Mouse (Mus musculus) testis, adult 2 months (tissue): ENCODE measurements around the gene Ppp1r16b. TPM values are rescaled to one million over a fixed set of nuclear protein-coding genes. Genes with fewer than 3 reads are reported as not detected.

ENCODE experiments used
- H3K27ac ChIP-seq: fragments of 200-500 bp; 2 replicates; pipeline ENCODE4 v1.5.1; 2012; ENCODE audit warnings: low read depth, low read length; ENCODE audit not compliant: control insufficient read depth, insufficient read depth
- H3K27me3 ChIP-seq: fragments of 200-500 bp; 2 replicates; pipeline ENCODE4 v1.6.1; 2012; ENCODE audit warnings: mild to moderate bottlenecking, low read length, moderate library complexity; ENCODE audit not compliant: control insufficient read depth, insufficient read depth
- H3K36me3 ChIP-seq: fragments of 200-500 bp; 2 replicates; pipeline ENCODE4 v1.6.1; 2012; ENCODE audit warnings: mild to moderate bottlenecking, low read length; ENCODE audit not compliant: control insufficient read depth, insufficient read depth
- H3K4me1 ChIP-seq: fragments of 200-500 bp; 2 replicates; pipeline ENCODE4 v1.6.1; 2012; ENCODE audit warnings: low read length; ENCODE audit not compliant: control insufficient read depth, insufficient read depth
- H3K4me3 ChIP-seq: fragments of 200-500 bp; 2 replicates; pipeline ENCODE4 v1.5.1; 2012; ENCODE audit warnings: low read depth, mild to moderate bottlenecking, low read length, moderate library complexity, mixed read lengths; ENCODE audit not compliant: control insufficient read depth
- CTCF ChIP-seq: fragments of 200-500 bp; IDR thresholded peaks from 2 replicates; pipeline ENCODE4 v1.5.1; 2012; ENCODE audit warnings: low read depth, mild to moderate bottlenecking, inconsistent platforms, low read length, moderate library complexity; ENCODE audit not compliant: control insufficient read depth, insufficient read depth, insufficient replicate concordance
- POLR2A ChIP-seq: fragments of 200-500 bp; IDR thresholded peaks from 2 replicates; pipeline ENCODE4 v1.6.1; 2012; ENCODE audit warnings: low read depth, mild to moderate bottlenecking, inconsistent platforms, low read length, moderate library complexity; ENCODE audit not compliant: control insufficient read depth
- polyA plus RNA-seq: library from polyadenylated mRNA; depleted of rRNA; stranded (reverse); fragments of >200 nt; gene quantifications from 2 replicates; pipeline ENCODE4 v1.2.3, GENCODE M21; 2012; rRNA removed

Ppp1r16b gene
- 1.3 and 2.0 TPM in 2 replicates for polyA plus RNA-seq

- Histone ChIP-seq H3K36me3 (no peaks in the 10 kb centered on the region), H3K27me3 (no peaks in the 10 kb centered on the region), H3K4me3 (peak within 1 kb of the TSS; percentile 37), H3K27ac (no peak within 1 kb of the TSS), H3K4me1 (peaks cover 26% of the 10 kb centered on the region)
- TF ChIP-seq POLR2A (no peak), CTCF (no peak)
These were observed at the start of gene Ppp1r16b for GRCm38 (mm10) chr2:158665098-158665497. TSS of gene Ppp1r16b (plus strand) at chr2:158665398.

GRCm38 (mm10) chr2:158615702-158616101 lies 49.5 kb upstream of the Ppp1r16b start:
- TF ChIP-seq POLR2A = no peak
- no peak for TF ChIP-seq CTCF
- H3K4me1 ChIP-seq = peaks cover 21% of the 10 kb centered on the region
- no peak overlapping the region for H3K4me3 ChIP-seq
- H3K27ac ChIP-seq = no peak overlapping the region
- no peaks in the 10 kb centered on the region; the same call in 1 of the 2 replicates for H3K27me3 ChIP-seq
- no peaks in the 10 kb centered on the region for H3K36me3 ChIP-seq

GRCm38 (mm10) chr2:158616296-158616695 lies 48.9 kb upstream of the Ppp1r16b start:
- Histone ChIP-seq H3K4me3 (no peak overlapping the region), H3K36me3 (no peaks in the 10 kb centered on the region), H3K4me1 (peaks cover 16% of the 10 kb centered on the region), H3K27ac (no peak overlapping the region), H3K27me3 (no peaks in the 10 kb centered on the region; the same call in 1 of the 2 replicates)
- TF ChIP-seq CTCF (no peak), POLR2A (no peak)

- H3K4me1 ChIP-seq = peaks cover 15% of the 10 kb centered on the region
- H3K27me3 ChIP-seq = no peaks in the 10 kb centered on the region; the same call in 1 of the 2 replicates
- H3K4me3 ChIP-seq = no peak overlapping the region
- H3K36me3 ChIP-seq = no peaks in the 10 kb centered on the region
- no peak for TF ChIP-seq POLR2A
- TF ChIP-seq CTCF = no peak
- no peak overlapping the region for H3K27ac ChIP-seq
These were observed 48.4 kb upstream of the Ppp1r16b start for GRCm38 (mm10) chr2:158616790-158617189.

- peaks cover 3% of the 10 kb centered on the region for H3K4me1 ChIP-seq
- TF ChIP-seq POLR2A = peak; percentile 97
- no peak for TF ChIP-seq CTCF
- H3K4me3 ChIP-seq = peak within 1 kb of the TSS; percentile 96
- no peaks in the 10 kb centered on the region for H3K27me3 ChIP-seq
- peaks cover 5% of the 10 kb centered on the region for H3K36me3 ChIP-seq
- peak within 1 kb of the TSS; percentile 99 for H3K27ac ChIP-seq
These were observed 40.4 kb upstream of the Ppp1r16b start, which contains the start of gene Actr5 for GRCm38 (mm10) chr2:158624718-158625222. TSS of gene Actr5 (plus strand) at chr2:158624888.

GRCm38 (mm10) chr2:158625231-158625630 lies 40.0 kb upstream of the Ppp1r16b start:
- H3K36me3 ChIP-seq = peaks cover 5% of the 10 kb centered on the region
- no peak for TF ChIP-seq POLR2A
- no peak for TF ChIP-seq CTCF

GRCm38 (mm10) chr2:158625697-158626096 lies 39.5 kb upstream of the Ppp1r16b start:
- H3K4me3 ChIP-seq = peak overlapping the region; percentile 96
- H3K27me3 ChIP-seq = no peaks in the 10 kb centered on the region
- peaks cover 3% of the 10 kb centered on the region for H3K4me1 ChIP-seq
- no peak overlapping the region for H3K27ac ChIP-seq
- TF ChIP-seq POLR2A = no peak
- no peak for TF ChIP-seq CTCF
- H3K36me3 ChIP-seq = peaks cover 5% of the 10 kb centered on the region

More at GRCm38 (mm10) chr2:158625231-158625630, 40.0 kb upstream of the Ppp1r16b start:
- peaks cover 3% of the 10 kb centered on the region for H3K4me1 ChIP-seq
- H3K27me3 ChIP-seq = no peaks in the 10 kb centered on the region
- H3K27ac ChIP-seq = peak overlapping the region; percentile 99
- peak overlapping the region; percentile 96 for H3K4me3 ChIP-seq
